Mouse (Mus musculus): ENCODE measurements around the gene Tbx2. TPM values are rescaled to one million over a fixed set of nuclear protein-coding genes. Genes with fewer than 3 reads are reported as not detected.

Tbx2 gene
- total RNA-seq, 2 experiments from 2014 or later: 9.7 to 10.1 TPM

GRCm38 (mm10) chr11:85837648-85838423 is 5.5 kb downstream of the Tbx2 start:
- intact Hi-C loops (cut with DNase I; ENCODE audit: low total_unique reads): no loop called here
- no peak for DNase-seq

- intact Hi-C loops (cut with DNase I; ENCODE audit: low total_unique reads): no loop called here
- no peak for DNase-seq
Observed at GRCm38 (mm10) chr11:85838424-85839257, 6.3 kb downstream of the Tbx2 start.

- no peak for DNase-seq
- intact Hi-C loops (cut with DNase I; ENCODE audit: low total_unique reads): no loop called here
Observed at GRCm38 (mm10) chr11:85839258-85840030, 7.1 kb downstream of the Tbx2 start.

GRCm38 (mm10) chr11:85840031-85840802 is 7.9 kb downstream of the Tbx2 start:
- DNase-seq: no peak
- intact Hi-C loops (cut with DNase I; ENCODE audit: low total_unique reads): no loop called here

DNA sequence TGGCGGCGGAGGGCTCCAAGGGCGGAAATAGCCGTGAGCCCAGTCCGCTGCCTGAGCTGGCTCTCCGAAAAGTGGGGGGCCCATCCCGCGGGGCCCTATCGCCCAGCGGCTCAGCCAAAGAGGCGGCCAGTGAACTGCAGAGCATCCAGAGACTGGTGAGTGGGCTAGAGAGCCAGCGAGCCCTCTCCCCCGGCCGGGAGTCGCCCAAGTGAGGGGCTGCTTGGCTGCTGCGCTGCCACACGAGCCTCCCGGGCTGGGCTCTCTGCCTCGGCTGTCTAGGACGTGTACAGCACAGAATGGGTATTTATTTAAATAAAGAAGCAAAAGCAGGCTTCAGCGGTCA is 8.4 kb downstream of the Tbx2 start:
- DNase-seq: no peak
- intact Hi-C loops (cut with DNase I; ENCODE audit: low total_unique reads): no loop called here

GRCm38 (mm10) chr11:85841211-85841681 is 8.9 kb downstream of the Tbx2 start:
- intact Hi-C loops (cut with DNase I; ENCODE audit: low total_unique reads): no loop called here
- DNase-seq: no peak

DNA sequence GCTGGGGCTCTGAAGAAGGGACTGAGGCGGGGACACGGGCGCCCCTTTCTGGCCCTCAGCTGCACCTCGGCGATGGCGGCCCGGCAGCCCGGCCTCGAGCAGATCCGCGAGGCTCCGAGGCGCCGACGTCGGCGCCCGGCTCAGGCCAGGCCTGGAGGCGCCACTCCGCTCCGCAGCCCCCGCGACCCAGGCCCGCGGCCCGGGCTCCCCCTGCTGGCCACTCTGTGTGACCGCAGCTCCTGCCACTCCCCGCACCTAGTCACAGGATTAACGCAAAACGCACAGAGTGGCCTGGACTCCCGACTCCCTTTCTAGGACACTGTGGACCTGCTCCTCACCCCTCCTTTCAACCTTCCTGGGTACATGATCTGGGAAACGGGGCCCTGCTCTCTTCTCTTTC is 9.6 kb downstream of the Tbx2 start:
- peak; percentile 77 for DNase-seq
- intact Hi-C loops (cut with DNase I; ENCODE audit: low total_unique reads): no loop called here

DNA sequence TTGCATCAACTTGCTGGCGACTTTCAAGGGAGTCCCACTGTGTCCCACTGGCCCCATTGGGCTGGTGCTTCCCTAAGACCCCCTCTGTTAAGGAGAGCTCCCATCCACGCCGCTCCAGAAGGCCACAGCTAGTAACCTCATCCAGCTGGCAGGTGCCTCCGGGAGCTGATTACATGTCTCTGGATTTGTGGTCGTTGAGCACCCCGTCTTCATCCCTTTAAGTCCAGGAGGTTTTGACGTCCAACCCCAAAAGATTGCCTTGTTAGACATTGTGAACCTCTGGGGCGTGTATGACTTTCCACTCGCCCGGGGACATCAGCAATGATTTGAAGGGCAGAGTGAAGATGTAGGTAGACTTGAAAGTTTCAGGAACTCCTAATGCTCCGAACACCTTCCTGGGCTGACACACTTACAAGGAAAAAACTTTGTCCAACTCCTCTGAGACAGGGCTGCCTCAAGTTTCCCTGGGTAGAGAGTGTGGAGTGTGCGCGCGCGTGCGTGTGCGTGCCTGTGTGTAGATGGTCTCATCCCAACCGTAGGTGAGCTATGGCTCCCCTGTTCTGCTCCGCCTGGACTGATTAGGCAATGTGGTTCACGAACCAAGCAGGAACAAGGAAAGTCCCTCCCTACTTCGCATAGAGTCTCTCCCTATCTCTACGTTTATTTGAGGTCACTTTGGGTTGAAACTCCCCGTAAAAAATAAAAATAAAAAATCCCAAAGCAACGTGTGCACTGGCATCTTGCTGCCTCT is 10.4 kb downstream of the Tbx2 start:
- intact Hi-C loops (cut with DNase I; ENCODE audit: low total_unique reads): no loop called here
- DNase-seq: no peak

DNA sequence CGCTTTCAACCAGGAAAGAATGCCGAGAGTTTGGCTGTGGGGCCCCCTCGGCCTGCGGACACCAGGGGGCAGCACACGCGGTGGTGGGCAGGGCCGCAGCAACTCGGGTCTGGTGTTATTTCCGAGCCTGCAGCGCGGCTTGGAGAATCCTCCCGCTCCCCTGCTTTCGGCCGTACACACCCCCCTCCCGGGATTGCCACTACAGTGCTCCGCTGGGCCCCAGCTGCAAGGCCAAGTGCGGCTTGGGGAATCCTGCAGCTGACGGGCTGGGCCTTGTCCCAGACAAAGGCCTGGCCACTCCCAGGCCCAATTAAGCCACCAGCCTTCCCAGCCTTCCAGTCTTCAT is 11.0 kb downstream of the Tbx2 start:
- intact Hi-C loops (cut with DNase I; ENCODE audit: low total_unique reads): no loop called here
- peak; percentile 87 for DNase-seq

DNA sequence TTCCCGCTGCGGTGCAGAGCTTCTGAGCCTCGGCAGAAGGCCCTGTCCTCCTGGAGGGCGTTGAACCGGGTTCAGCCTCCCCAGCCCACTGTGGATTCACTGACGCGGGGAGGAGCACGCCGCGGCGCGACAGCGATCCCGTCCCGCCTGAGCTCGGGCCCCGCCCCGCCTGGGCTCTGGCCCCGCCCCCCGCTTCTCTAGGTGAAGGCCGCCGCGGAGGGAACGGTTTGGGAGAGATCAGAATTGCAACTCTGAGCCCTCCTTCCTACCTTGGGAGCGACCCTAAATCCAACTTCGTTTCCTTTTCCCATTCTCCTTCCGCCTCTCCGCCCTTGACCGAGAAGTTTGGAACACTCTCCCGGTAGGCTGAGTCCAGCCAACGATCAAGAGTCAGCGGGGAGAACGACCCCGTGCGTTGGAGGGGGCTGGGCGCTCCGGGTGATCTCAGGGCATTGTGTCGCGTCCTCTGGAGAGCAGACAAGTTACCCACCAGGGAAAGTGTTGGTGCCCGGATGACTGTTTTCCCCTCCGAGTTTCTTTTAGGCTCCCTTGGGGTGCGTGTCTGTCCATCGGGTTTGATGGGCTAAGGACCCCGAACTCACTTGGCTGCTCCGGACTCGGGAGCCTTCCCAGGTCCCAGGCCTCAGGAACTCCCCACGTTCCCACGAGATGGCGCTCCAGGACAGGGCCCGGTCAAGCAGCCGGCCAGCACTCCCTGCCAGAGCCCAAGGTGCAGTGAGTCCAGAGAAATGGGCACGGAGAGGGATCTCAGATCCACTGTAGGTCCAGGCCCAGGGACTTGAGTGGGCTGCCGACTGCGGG is 12.0 kb downstream of the Tbx2 start:
- intact Hi-C loops (cut with DNase I; ENCODE audit: low total_unique reads): no loop called here
- DNase-seq: peak; percentile 91

- no peak for DNase-seq
- intact Hi-C loops (cut with DNase I; ENCODE audit: low total_unique reads): loop anchor here (5.0 kb wide), 2 partner anchors 127 to 327 kb away; no protein-coding TSS in a partner anchor
Observed at GRCm38 (mm10) chr11:85844971-85845370, 12.6 kb downstream of the Tbx2 start.

GRCm38 (mm10) chr11:85845921-85846320 is 13.6 kb downstream of the Tbx2 start:
- intact Hi-C loops (cut with DNase I; ENCODE audit: low total_unique reads): loop anchor here (5.0 kb wide), 2 partner anchors 126 to 326 kb away; no protein-coding TSS in a partner anchor
- no peak for DNase-seq

- intact Hi-C loops (cut with DNase I; ENCODE audit: low total_unique reads): loop anchor here (5.0 kb wide), 2 partner anchors 126 to 326 kb away; no protein-coding TSS in a partner anchor
- no peak for DNase-seq
Observed at GRCm38 (mm10) chr11:85846509-85846908, 14.2 kb downstream of the Tbx2 start.

- intact Hi-C loops (cut with DNase I; ENCODE audit: low total_unique reads): loop anchor here (5.0 kb wide), 2 partner anchors 123 to 323 kb away; no protein-coding TSS in a partner anchor
- DNase-seq: peak; percentile 73
Observed at GRCm38 (mm10) chr11:85849037-85849436, 16.7 kb downstream of the Tbx2 start.

DNA sequence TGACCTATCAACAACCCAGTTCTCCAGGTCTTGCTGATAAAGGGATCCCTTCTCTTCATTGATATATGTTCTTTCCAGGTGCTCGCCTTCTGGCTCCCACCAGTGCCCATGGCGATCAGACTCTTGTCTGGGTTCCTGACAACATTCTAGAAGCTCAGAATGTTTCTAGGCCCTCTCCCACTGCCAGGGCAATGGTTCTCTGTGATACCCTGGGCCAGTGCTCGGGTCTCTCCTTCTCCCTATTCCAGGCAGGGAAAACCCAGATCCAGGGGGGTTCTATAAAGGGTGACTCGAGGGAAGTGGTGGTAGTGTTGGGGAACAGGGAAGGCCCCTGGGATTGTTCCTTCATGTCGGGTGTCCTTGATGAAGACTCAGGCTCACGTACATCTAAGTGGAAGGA is 17.9 kb downstream of the Tbx2 start, which contains the start of gene Gm11444:
TSS of gene Gm11444 (minus strand) at position 101 of the 400 bp plus-strand sequence.
- intact Hi-C loops (cut with DNase I; ENCODE audit: low total_unique reads): loop anchor here (10.0 kb wide), 1 partner anchor 215 kb away; no protein-coding TSS in a partner anchor
- DNase-seq: no peak

DNA sequence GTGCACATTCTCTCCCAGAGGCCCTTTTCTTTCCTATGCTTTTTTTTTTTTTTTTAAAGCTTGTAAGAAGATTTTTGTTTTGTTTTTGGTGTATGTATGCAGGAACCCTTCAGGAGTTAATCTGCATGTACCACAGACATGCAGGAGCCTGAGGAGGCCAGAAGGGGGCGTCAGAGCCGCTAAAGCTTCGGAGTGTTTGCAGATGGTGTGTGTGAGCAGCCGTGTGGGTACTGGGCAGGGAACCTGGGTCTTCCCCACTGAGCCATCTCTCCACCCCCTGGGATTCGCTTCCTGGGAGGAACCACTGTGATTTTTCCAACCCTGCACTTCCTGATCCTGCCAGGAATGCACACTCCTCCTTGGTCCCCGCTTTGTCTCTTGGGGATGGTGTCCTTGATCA is 18.4 kb downstream of the Tbx2 start:
- no peak for DNase-seq
- intact Hi-C loops (cut with DNase I; ENCODE audit: low total_unique reads): loop anchor here (10.0 kb wide), 1 partner anchor 214 kb away; no protein-coding TSS in a partner anchor

GRCm38 (mm10) chr11:85857997-85858698 is 25.8 kb downstream of the Tbx2 start:
- no peak for DNase-seq
- intact Hi-C loops (cut with DNase I; ENCODE audit: low total_unique reads): loop anchor here (10.0 kb wide), 1 partner anchor 207 kb away; no protein-coding TSS in a partner anchor
